Mouse (Mus musculus): ENCODE results near the gene Fubp1. TPM values are rescaled to one million over a fixed set of nuclear protein-coding genes. Genes with fewer than 3 reads are reported as not detected.
A peak's percentile ranks its signal among the peaks of the same experiment; 100 is the strongest.

The Fubp1 gene
- total and polyA plus RNA-seq, 3 experiments: 196 to 202 TPM; not detected in 1

GRCm38 (mm10) chr3:152203996-152204395 is 6.2 kb upstream of the Fubp1 start:
- H3K9ac ChIP-seq (ENCODE audit: control insufficient read depth, low read depth, low read length, poor library complexity, severe bottlenecking): no peak overlapping the region
- H3K79me2 ChIP-seq (ENCODE audit: control insufficient read depth, insufficient read depth, low read length, poor library complexity): peaks cover 8% of the 10 kb centered on the region
- no peak overlapping the region for H3K4me3 ChIP-seq (ENCODE audit: control insufficient read depth in 1 of 2, insufficient read depth in 1 of 2, low read depth in 2 of 2, low read length in 2 of 2)
- TF ChIP-seq POLR2AphosphoS5 (IDR thresholded peaks at IDR 0.05; ENCODE audit: borderline replicate concordance, low read depth, low read length): no peak
- no peak for TF ChIP-seq MAZ (IDR thresholded peaks at IDR 0.05; ENCODE audit: low read depth, low read length)
- no peak for TF ChIP-seq KAT2A (conservative IDR thresholded peaks at IDR 0.05; ENCODE audit: low read depth, low read length)
- 0 out of 2 replicates have a peak, but pooled peaks have one; percentile 10 for TF ChIP-seq TCF12 (IDR thresholded peaks at IDR 0.05; ENCODE audit: low read depth, low read length)
- TF ChIP-seq CHD2 (IDR thresholded peaks at IDR 0.05; ENCODE audit: low read length): no peak
- no peak for TF ChIP-seq MYB (IDR thresholded peaks at IDR 0.05; ENCODE audit: low read depth, low read length)
- TF ChIP-seq TAL1 (IDR thresholded peaks at IDR 0.05; ENCODE audit: low read length): no peak
- no peak for TF ChIP-seq USF2 (IDR thresholded peaks at IDR 0.05; ENCODE audit: borderline replicate concordance in 1 of 2, insufficient read depth in 1 of 2, low read depth in 1 of 2, low read length in 2 of 2)
- TF ChIP-seq USF1 (IDR thresholded peaks at IDR 0.05; ENCODE audit: low read depth, low read length): no peak
- TF ChIP-seq MAFK (IDR thresholded peaks at IDR 0.05; ENCODE audit: borderline replicate concordance, low read depth, low read length): no peak
- no peak for TF ChIP-seq CTCF (IDR thresholded peaks at IDR 0.05 in 2 of 3, conservative IDR thresholded peaks at IDR 0.05 in 1 of 3; ENCODE audit: control insufficient read depth in 1 of 3, insufficient read depth in 1 of 3, low read depth in 2 of 3, low read length in 3 of 3, poor library complexity in 1 of 3, severe bottlenecking in 1 of 3)
- TF ChIP-seq EP300 (IDR thresholded peaks at IDR 0.05; ENCODE audit: low read depth in 1 of 2, low read length in 2 of 2): peak in 1 of 2 experiments; percentile 15; a peak in 1 of 4 replicates
- TF ChIP-seq POLR2AphosphoS2 (IDR thresholded peaks at IDR 0.05; ENCODE audit: low read length): no peak
- no peak for TF ChIP-seq MYC (IDR thresholded peaks at IDR 0.05; ENCODE audit: low read depth, low read length)
- no peaks in the 10 kb centered on the region for H3K9me3 ChIP-seq (replicated peaks; ENCODE audit: insufficient read depth, low read length)
- H3K27ac ChIP-seq (ENCODE audit: control insufficient read depth, low read depth, low read length): no peak overlapping the region
- no peaks in the 10 kb centered on the region for H3K27me3 ChIP-seq (ENCODE audit: control insufficient read depth in 1 of 2, insufficient read depth in 2 of 2, low read length in 2 of 2)
- no peak for DNase-seq (ENCODE audit: low read depth, low spot score)
- peaks cover 15 to 19% of the 10 kb centered on the region in 2 experiments for H3K4me1 ChIP-seq (ENCODE audit: control insufficient read depth in 1 of 2, insufficient read depth in 2 of 2, low read length in 2 of 2)
- H3K36me3 ChIP-seq (ENCODE audit: control insufficient read depth in 1 of 2, insufficient read depth in 2 of 2, low read length in 2 of 2): peaks cover 0 to 39% of the 10 kb centered on the region in 2 experiments; a peak in 2 of 4 replicates

- peaks cover 15 to 19% of the 10 kb centered on the region in 2 experiments for H3K4me1 ChIP-seq (ENCODE audit: control insufficient read depth in 1 of 2, insufficient read depth in 2 of 2, low read length in 2 of 2)
- peaks cover 0 to 39% of the 10 kb centered on the region in 2 experiments; a peak in 2 of 4 replicates for H3K36me3 ChIP-seq (ENCODE audit: control insufficient read depth in 1 of 2, insufficient read depth in 2 of 2, low read length in 2 of 2)
- no peak overlapping the region for H3K9ac ChIP-seq (ENCODE audit: control insufficient read depth, low read depth, low read length, poor library complexity, severe bottlenecking)
- TF ChIP-seq ETS1 (IDR thresholded peaks at IDR 0.05; ENCODE audit: low read depth, low read length) (peak; percentile 53), SIN3A (IDR thresholded peaks at IDR 0.05; ENCODE audit: low read length) (peak; percentile 47; the same call in 1 of the 2 replicates), MYC (IDR thresholded peaks at IDR 0.05; ENCODE audit: low read depth, low read length) (no peak), SMC3 (IDR thresholded peaks at IDR 0.05; ENCODE audit: low read depth, low read length) (no peak), HCFC1 (IDR thresholded peaks at IDR 0.05; ENCODE audit: low read depth, low read length) (0 out of 2 replicates have a peak, but pooled peaks have one; percentile 26), EP300 (IDR thresholded peaks at IDR 0.05; ENCODE audit: low read depth in 1 of 2, low read length in 2 of 2) (peak in 1 of 2 experiments; percentile 56; a peak in 3 of 4 replicates), USF1 (IDR thresholded peaks at IDR 0.05; ENCODE audit: low read depth, low read length) (0 out of 2 replicates have a peak, but pooled peaks have one; percentile 20), TCF12 (IDR thresholded peaks at IDR 0.05; ENCODE audit: low read depth, low read length) (peak; percentile 50; the same call in 1 of the 2 replicates)
- H3K27ac ChIP-seq (ENCODE audit: control insufficient read depth, low read depth, low read length): no peak overlapping the region
- H3K9me3 ChIP-seq (replicated peaks; ENCODE audit: insufficient read depth, low read length): no peaks in the 10 kb centered on the region
- no peak overlapping the region for H3K4me3 ChIP-seq (ENCODE audit: control insufficient read depth in 1 of 2, insufficient read depth in 1 of 2, low read depth in 2 of 2, low read length in 2 of 2)
- peak; percentile 57 for DNase-seq (ENCODE audit: low read depth, low spot score)
- H3K27me3 ChIP-seq (ENCODE audit: control insufficient read depth in 1 of 2, insufficient read depth in 2 of 2, low read length in 2 of 2): no peaks in the 10 kb centered on the region
- peaks cover 13% of the 10 kb centered on the region for H3K79me2 ChIP-seq (ENCODE audit: control insufficient read depth, insufficient read depth, low read length, poor library complexity)
Observed at GRCm38 (mm10) chr3:152204577-152204976, 5.6 kb upstream of the Fubp1 start.

Data from MEL (cell line).